Mouse (Mus musculus) hindbrain, embryonic 16.5 days (tissue): Measurements from ENCODE around the gene Creb3l4. TPM values are rescaled to one million over a fixed set of nuclear protein-coding genes. Genes with fewer than 3 reads are reported as not detected.

Experiments
- ATAC-seq: fragments of 200-750 bp; cut with Nextera tagmentation; 2 replicates; pipeline ENCODE4 v1.8.0; 2017; ENCODE audit warnings: moderate TSS enrichment, moderate library complexity
- H3K27ac ChIP-seq: fragments of 300-500 bp; sonication (generic); 2 replicates; pipeline ENCODE4 v1.5.1; 2014; ENCODE audit warnings: low read depth, mild to moderate bottlenecking, control low read depth, low read length, moderate library complexity
- H3K27me3 ChIP-seq: fragments of 300-500 bp; sonication (generic); replicated peaks from 2 replicates; pipeline ENCODE4 v1.6.1; 2014; ENCODE audit warnings: low read length; ENCODE audit not compliant: control insufficient read depth, insufficient read depth
- H3K36me3 ChIP-seq: fragments of 300-500 bp; sonication (generic); 2 replicates; pipeline ENCODE4 v1.6.1; 2014; ENCODE audit warnings: mild to moderate bottlenecking, low read length, moderate library complexity, mixed read lengths; ENCODE audit not compliant: control insufficient read depth, insufficient read depth
- H3K4me1 ChIP-seq: fragments of 300-500 bp; sonication (generic); 2 replicates; pipeline ENCODE4 v1.6.1; 2014; ENCODE audit warnings: low read depth, low read length; ENCODE audit not compliant: control insufficient read depth, insufficient read depth
- H3K4me2 ChIP-seq: fragments of 300-500 bp; sonication (generic); 2 replicates; pipeline ENCODE4 v1.6.1; 2014; ENCODE audit warnings: mild to moderate bottlenecking, low read length, control low read depth, moderate library complexity
- H3K4me3 ChIP-seq: fragments of 300-500 bp; sonication (generic); 2 replicates; pipeline ENCODE4 v1.5.1; 2014; ENCODE audit warnings: mild to moderate bottlenecking, low read length, control low read depth, moderate library complexity
- H3K9ac ChIP-seq: fragments of 300-500 bp; sonication (generic); 2 replicates; pipeline ENCODE4 v1.6.1; 2014; ENCODE audit warnings: low read depth, mild to moderate bottlenecking, control low read depth, low read length, moderate library complexity
- H3K9me3 ChIP-seq: fragments of 300-500 bp; sonication (generic); 2 replicates; pipeline ENCODE4 v1.6.1; 2014; ENCODE audit warnings: mild to moderate bottlenecking, low read length, moderate library complexity; ENCODE audit not compliant: control insufficient read depth
- WGBS: fragments of 180-500 bp; shearing (Covaris S2); extraction: QIAGEN DNeasy Blood & Tissue Kit; methylation state at CpG from one replicate; pipeline ENCODE4 v1.1.7; 2014; 5-methylcytosine and 5-hydroxymethylcytosine counted together
- polyA plus RNA-seq: library from polyadenylated mRNA; unstranded; fragments of >200 nt; fragmentation: Nextera tagmentation; extraction: Ambion mirVana; gene quantifications from 2 replicates; pipeline ENCODE4 v1.2.1, GENCODE M21; 2015

Creb3l4 gene
- polyA plus RNA-seq, 1 experiment from 2014 or later, result 2.2 TPM

DNA sequence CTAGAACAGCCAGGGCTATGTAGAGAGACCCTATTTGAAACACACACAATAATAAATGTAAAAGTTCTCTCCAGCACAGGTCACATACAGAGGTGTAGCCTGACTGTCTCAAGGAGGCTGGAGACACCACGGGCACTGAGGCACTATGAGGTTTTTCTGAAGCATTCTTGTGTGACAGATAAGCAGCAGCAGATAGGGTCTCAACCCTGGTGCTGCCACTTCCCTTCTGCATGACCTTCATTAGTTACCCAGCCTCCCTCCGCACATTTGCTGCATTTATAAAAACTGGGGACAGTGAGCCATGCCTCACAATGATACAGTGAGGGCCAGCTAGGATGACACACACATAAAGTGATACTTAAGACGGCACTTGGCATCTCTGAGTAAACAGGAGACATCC lies 20.4 kb downstream of the Creb3l4 start:
- Histone ChIP-seq H3K27me3 (no peaks in the 10 kb centered on the region), H3K36me3 (no peaks in the 10 kb centered on the region), H3K4me3 (no peak overlapping the region), H3K9ac (no peak overlapping the region), H3K4me2 (no peak overlapping the region), H3K9me3 (no peaks in the 10 kb centered on the region), H3K4me1 (peaks cover 8% of the 10 kb centered on the region), H3K27ac (no peak overlapping the region)
- WGBS, result 78% methylated on average over 3 of the region's 3 CpGs
- no peak for ATAC-seq

GRCm38 (mm10) chr3:90222455-90222854 lies 20.9 kb downstream of the Creb3l4 start:
- H3K4me3 ChIP-seq, result no peak overlapping the region
- no peak overlapping the region for H3K27ac ChIP-seq
- H3K9ac ChIP-seq, result no peak overlapping the region
- no peaks in the 10 kb centered on the region for H3K27me3 ChIP-seq
- peaks cover 8% of the 10 kb centered on the region for H3K4me1 ChIP-seq
- H3K4me2 ChIP-seq, result no peak overlapping the region
- H3K9me3 ChIP-seq, result no peaks in the 10 kb centered on the region
- H3K36me3 ChIP-seq, result no peaks in the 10 kb centered on the region
- ATAC-seq, result no peak
- 91% methylated on average over 4 of the region's 4 CpGs for WGBS

GRCm38 (mm10) chr3:90221123-90221522 lies 22.2 kb downstream of the Creb3l4 start:
- H3K27ac ChIP-seq, result no peak overlapping the region; the same call in 1 of the 2 replicates
- peak overlapping the region; percentile 80 for H3K4me2 ChIP-seq
- peak overlapping the region; percentile 44 for H3K4me3 ChIP-seq
- no peaks in the 10 kb centered on the region for H3K36me3 ChIP-seq
- 35% methylated on average over 5 of the region's 5 CpGs for WGBS
- no peaks in the 10 kb centered on the region for H3K27me3 ChIP-seq
- no peak for ATAC-seq
- H3K4me1 ChIP-seq, result peaks cover 8% of the 10 kb centered on the region
- H3K9ac ChIP-seq, result peak overlapping the region; percentile 61
- H3K9me3 ChIP-seq, result no peaks in the 10 kb centered on the region

- H3K9me3 ChIP-seq, result no peaks in the 10 kb centered on the region
- peak overlapping the region; percentile 61 for H3K9ac ChIP-seq
- ATAC-seq, result peak; percentile 84
- H3K4me1 ChIP-seq, result peaks cover 8% of the 10 kb centered on the region
- peak overlapping the region; percentile 63 for H3K27ac ChIP-seq
- H3K4me2 ChIP-seq, result peak overlapping the region; percentile 80
- WGBS, result under 1% methylated on average over 19 of the region's 20 CpGs
- H3K4me3 ChIP-seq, result peak overlapping the region; percentile 44
- H3K36me3 ChIP-seq, result no peaks in the 10 kb centered on the region
- no peaks in the 10 kb centered on the region for H3K27me3 ChIP-seq
Observed at GRCm38 (mm10) chr3:90220531-90220951, 22.8 kb downstream of the Creb3l4 start.

DNA sequence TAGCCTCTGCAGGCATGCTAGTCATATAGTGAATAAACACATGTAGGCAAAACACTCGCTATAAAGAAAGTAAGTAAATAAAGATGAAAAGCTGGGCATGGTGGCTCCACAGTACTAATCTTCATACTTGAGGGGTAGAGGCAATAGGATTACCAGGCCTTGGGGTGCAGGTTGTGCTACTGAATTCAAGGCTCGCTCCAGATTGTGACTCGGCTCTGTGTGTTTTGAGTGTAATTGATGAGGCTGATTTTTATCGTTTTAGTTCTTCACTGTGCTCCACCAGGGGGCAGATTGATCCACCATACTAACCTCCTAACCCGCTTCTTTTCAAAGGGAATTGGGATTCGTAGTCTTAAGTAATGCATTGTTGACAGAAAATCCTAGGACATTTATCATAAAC lies 23.2 kb downstream of the Creb3l4 start:
- ATAC-seq, result peak; percentile 53
- Histone ChIP-seq H3K27me3 (no peaks in the 10 kb centered on the region), H3K4me2 (peak overlapping the region; percentile 80), H3K36me3 (no peaks in the 10 kb centered on the region), H3K4me1 (peaks cover 8% of the 10 kb centered on the region), H3K27ac (no peak overlapping the region; the same call in 1 of the 2 replicates), H3K9me3 (no peaks in the 10 kb centered on the region), H3K4me3 (peak overlapping the region; percentile 44), H3K9ac (peak overlapping the region; percentile 61)
- WGBS, result 14% methylated on average over 6 of the region's 6 CpGs

GRCm38 (mm10) chr3:90215825-90216380 lies 27.4 kb downstream of the Creb3l4 start:
- H3K4me3 ChIP-seq, result no peak overlapping the region
- H3K36me3 ChIP-seq, result peaks cover 3% of the 10 kb centered on the region; the same call in 1 of the 2 replicates
- no peak overlapping the region for H3K27ac ChIP-seq
- no peak overlapping the region for H3K4me2 ChIP-seq
- no peaks in the 10 kb centered on the region for H3K27me3 ChIP-seq
- H3K9me3 ChIP-seq, result no peaks in the 10 kb centered on the region
- ATAC-seq, result no peak
- H3K4me1 ChIP-seq, result peaks cover 29% of the 10 kb centered on the region
- WGBS, result 48% methylated on average over 1 of the region's 1 CpGs
- no peak overlapping the region for H3K9ac ChIP-seq

GRCm38 (mm10) chr3:90213956-90214684 lies 29.2 kb downstream of the Creb3l4 start:
- H3K9ac ChIP-seq, result peak overlapping the region; percentile 85
- H3K36me3 ChIP-seq, result peaks cover 12% of the 10 kb centered on the region; the same call in 1 of the 2 replicates
- H3K27ac ChIP-seq, result peak overlapping the region; percentile 86
- peak overlapping the region; percentile 80 for H3K4me3 ChIP-seq
- WGBS, result 13% methylated on average over 12 of the region's 12 CpGs
- no peaks in the 10 kb centered on the region for H3K27me3 ChIP-seq
- H3K9me3 ChIP-seq, result no peaks in the 10 kb centered on the region
- ATAC-seq, result peak; percentile 61
- H3K4me1 ChIP-seq, result peaks cover 23% of the 10 kb centered on the region
- H3K4me2 ChIP-seq, result peak overlapping the region; percentile 69

GRCm38 (mm10) chr3:90213377-90213866 lies 29.9 kb downstream of the Creb3l4 start, which contains the start of the genes Rps27 and Rab13:
Rps27 (minus strand) TSS chr3:90213651.
Rab13 (plus strand) TSS chr3:90213695.
- peak; percentile 96 for ATAC-seq
- H3K4me2 ChIP-seq, result peak within 1 kb of the TSS; percentile 97
- peak within 1 kb of the TSS; percentile 80 for H3K4me3 ChIP-seq
- H3K36me3 ChIP-seq, result peaks cover 19% of the 10 kb centered on the region
- H3K9me3 ChIP-seq, result no peaks in the 10 kb centered on the region
- peak within 1 kb of the TSS; percentile 86 for H3K27ac ChIP-seq
- under 1% methylated on average over 42 of the region's 42 CpGs for WGBS
- peak within 1 kb of the TSS; percentile 85 for H3K9ac ChIP-seq
- no peaks in the 10 kb centered on the region for H3K27me3 ChIP-seq
- H3K4me1 ChIP-seq, result peaks cover 23% of the 10 kb centered on the region

DNA sequence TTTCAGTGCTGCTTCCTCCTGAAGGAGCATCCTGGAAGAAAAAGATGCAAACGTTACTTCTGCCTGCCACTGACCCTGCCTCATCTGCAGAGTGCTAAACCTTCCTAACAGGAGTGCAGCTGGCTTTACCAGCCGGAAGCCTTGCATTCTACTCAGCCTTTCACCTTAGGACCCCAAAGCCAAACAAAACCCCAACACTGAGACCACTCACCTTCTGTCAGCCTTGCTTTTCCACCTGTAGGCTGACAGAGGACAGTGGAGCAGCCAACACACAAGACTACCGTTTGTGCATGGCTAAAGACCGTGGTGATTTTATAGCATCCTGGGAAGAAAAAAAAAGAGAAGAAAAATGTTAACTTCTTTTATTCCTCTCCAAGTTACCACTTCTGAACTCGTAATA lies 30.6 kb downstream of the Creb3l4 start:
- 17% methylated on average over 5 of the region's 5 CpGs for WGBS
- H3K27ac ChIP-seq, result no peak overlapping the region
- peaks cover 26% of the 10 kb centered on the region for H3K36me3 ChIP-seq

More for the DNA sequence above, 30.6 kb downstream of the Creb3l4 start:
- Histone ChIP-seq H3K27me3 (no peaks in the 10 kb centered on the region), H3K9me3 (no peaks in the 10 kb centered on the region), H3K9ac (peak overlapping the region; percentile 85), H3K4me2 (peak overlapping the region; percentile 97), H3K4me3 (peak overlapping the region; percentile 80), H3K4me1 (peaks cover 23% of the 10 kb centered on the region)
- ATAC-seq, result no peak
